Mouse (Mus musculus): Measurements from ENCODE around the gene Wipi1. TPM values are rescaled to one million over a fixed set of nuclear protein-coding genes. Genes with fewer than 3 reads are reported as not detected.

The Wipi1 gene
- polyA plus RNA-seq, 1 experiment from 2014 or later: 16.3 TPM

- peak overlapping the region; percentile 83 for H3K4me2 ChIP-seq (ENCODE audit: low read depth, low read length)
These were observed 39.2 kb upstream of the Wipi1 start for GRCm38 (mm10) chr11:109650788-109651565.

GRCm38 (mm10) chr11:109649975-109650701, 38.4 kb upstream of the Wipi1 start:
- H3K4me1 ChIP-seq (ENCODE audit: control insufficient read depth, insufficient read depth, low read length): no peaks in the 10 kb centered on the region
- no peaks in the 10 kb centered on the region for H3K9me3 ChIP-seq (replicated peaks; ENCODE audit: control insufficient read depth, low read length)
- no peaks in the 10 kb centered on the region for H3K27me3 ChIP-seq (ENCODE audit: control insufficient read depth, insufficient read depth, low read length)
- ATAC-seq (replicated peaks; ENCODE audit: insufficient number of reproducible peaks, low FRiP score, low TSS enrichment, low read depth): peak; percentile 80
- peak overlapping the region; percentile 83 for H3K4me2 ChIP-seq (ENCODE audit: low read depth, low read length)
- 2% methylated on average over 31 of the region's 31 CpGs for WGBS
- peak overlapping the region; percentile 91 for H3K4me3 ChIP-seq (ENCODE audit: low read depth, low read length)
- peak; percentile 71 for DNase-seq (ENCODE audit: low spot score)
- peak overlapping the region; percentile 90; the same call in 1 of the 2 replicates for H3K27ac ChIP-seq (replicated peaks; ENCODE audit: low read depth, low read length)
- H3K36me3 ChIP-seq (replicated peaks; ENCODE audit: control insufficient read depth, insufficient read depth, low read depth, low read length): no peaks in the 10 kb centered on the region
- H3K9ac ChIP-seq (replicated peaks; ENCODE audit: low read length): peak overlapping the region; percentile 58

More at GRCm38 (mm10) chr11:109650788-109651565, 39.2 kb upstream of the Wipi1 start:
- DNase-seq (ENCODE audit: low spot score) (peak; percentile 97), ATAC-seq (replicated peaks; ENCODE audit: insufficient number of reproducible peaks, low FRiP score, low TSS enrichment, low read depth) (peak; percentile 93)
- no peaks in the 10 kb centered on the region for H3K4me1 ChIP-seq (ENCODE audit: control insufficient read depth, insufficient read depth, low read length)
- H3K27me3 ChIP-seq (ENCODE audit: control insufficient read depth, insufficient read depth, low read length): no peaks in the 10 kb centered on the region
- H3K4me3 ChIP-seq (ENCODE audit: low read depth, low read length): peak overlapping the region; percentile 91
- no peaks in the 10 kb centered on the region for H3K36me3 ChIP-seq (replicated peaks; ENCODE audit: control insufficient read depth, insufficient read depth, low read depth, low read length)
- H3K9me3 ChIP-seq (replicated peaks; ENCODE audit: control insufficient read depth, low read length): no peaks in the 10 kb centered on the region
- H3K27ac ChIP-seq (replicated peaks; ENCODE audit: low read depth, low read length): peak overlapping the region; percentile 90
- peak overlapping the region; percentile 96 for H3K9ac ChIP-seq (replicated peaks; ENCODE audit: low read length)
- under 1% methylated on average over 84 of the region's 90 CpGs for WGBS

GRCm38 (mm10) chr11:109649206-109649605, 37.4 kb upstream of the Wipi1 start, which contains the start of gene Prkar1a:
Gene Prkar1a, plus strand, starts transcription at chr11:109649405.
- no peak for ATAC-seq (replicated peaks; ENCODE audit: insufficient number of reproducible peaks, low FRiP score, low TSS enrichment, low read depth)
- WGBS: 34% methylated on average over 8 of the region's 8 CpGs
- peak within 1 kb of the TSS; percentile 58 for H3K9ac ChIP-seq (replicated peaks; ENCODE audit: low read length)
- DNase-seq (ENCODE audit: low spot score): no peak
- no peaks in the 10 kb centered on the region for H3K27me3 ChIP-seq (ENCODE audit: control insufficient read depth, insufficient read depth, low read length)
- H3K4me2 ChIP-seq (ENCODE audit: low read depth, low read length): peak within 1 kb of the TSS; percentile 83
- no peaks in the 10 kb centered on the region for H3K9me3 ChIP-seq (replicated peaks; ENCODE audit: control insufficient read depth, low read length)
- H3K36me3 ChIP-seq (replicated peaks; ENCODE audit: control insufficient read depth, insufficient read depth, low read depth, low read length): no peaks in the 10 kb centered on the region
- H3K4me3 ChIP-seq (ENCODE audit: low read depth, low read length): peak within 1 kb of the TSS; percentile 91
- no peaks in the 10 kb centered on the region for H3K4me1 ChIP-seq (ENCODE audit: control insufficient read depth, insufficient read depth, low read length)
- H3K27ac ChIP-seq (replicated peaks; ENCODE audit: low read depth, low read length): peak within 1 kb of the TSS; percentile 90; the same call in 1 of the 2 replicates

GRCm38 (mm10) chr11:109648510-109648909, 36.7 kb upstream of the Wipi1 start:
- DNase-seq (ENCODE audit: low spot score) (no peak), ATAC-seq (replicated peaks; ENCODE audit: insufficient number of reproducible peaks, low FRiP score, low TSS enrichment, low read depth) (no peak)
- H3K4me2 ChIP-seq (ENCODE audit: low read depth, low read length): no peak overlapping the region
- no peak overlapping the region for H3K4me3 ChIP-seq (ENCODE audit: low read depth, low read length)
- no peaks in the 10 kb centered on the region for H3K36me3 ChIP-seq (replicated peaks; ENCODE audit: control insufficient read depth, insufficient read depth, low read depth, low read length)
- no peaks in the 10 kb centered on the region for H3K4me1 ChIP-seq (ENCODE audit: control insufficient read depth, insufficient read depth, low read length)
- no peak overlapping the region for H3K27ac ChIP-seq (replicated peaks; ENCODE audit: low read depth, low read length)
- H3K27me3 ChIP-seq (ENCODE audit: control insufficient read depth, insufficient read depth, low read length): no peaks in the 10 kb centered on the region
- H3K9me3 ChIP-seq (replicated peaks; ENCODE audit: control insufficient read depth, low read length): no peaks in the 10 kb centered on the region
- no peak overlapping the region for H3K9ac ChIP-seq (replicated peaks; ENCODE audit: low read length)
- 42% methylated on average over 7 of the region's 7 CpGs for WGBS

GRCm38 (mm10) chr11:109641498-109642222, 29.9 kb upstream of the Wipi1 start:
- no peak overlapping the region for H3K27ac ChIP-seq (replicated peaks; ENCODE audit: low read depth, low read length)
- no peaks in the 10 kb centered on the region for H3K9me3 ChIP-seq (replicated peaks; ENCODE audit: control insufficient read depth, low read length)
- 84% methylated on average over 5 of the region's 5 CpGs for WGBS
- DNase-seq (ENCODE audit: low spot score): no peak
- no peak overlapping the region for H3K4me3 ChIP-seq (ENCODE audit: low read depth, low read length)
- no peaks in the 10 kb centered on the region for H3K27me3 ChIP-seq (ENCODE audit: control insufficient read depth, insufficient read depth, low read length)
- H3K4me1 ChIP-seq (ENCODE audit: control insufficient read depth, insufficient read depth, low read length): no peaks in the 10 kb centered on the region
- no peaks in the 10 kb centered on the region for H3K36me3 ChIP-seq (replicated peaks; ENCODE audit: control insufficient read depth, insufficient read depth, low read depth, low read length)
- H3K9ac ChIP-seq (replicated peaks; ENCODE audit: low read length): no peak overlapping the region
- no peak for ATAC-seq (replicated peaks; ENCODE audit: insufficient number of reproducible peaks, low FRiP score, low TSS enrichment, low read depth)
- H3K4me2 ChIP-seq (ENCODE audit: low read depth, low read length): no peak overlapping the region

GRCm38 (mm10) chr11:109635871-109636395, 24.2 kb upstream of the Wipi1 start:
- H3K9me3 ChIP-seq (replicated peaks; ENCODE audit: control insufficient read depth, low read length): no peaks in the 10 kb centered on the region
- no peaks in the 10 kb centered on the region for H3K4me1 ChIP-seq (ENCODE audit: control insufficient read depth, insufficient read depth, low read length)
- H3K27ac ChIP-seq (replicated peaks; ENCODE audit: low read depth, low read length): no peak overlapping the region
- H3K4me3 ChIP-seq (ENCODE audit: low read depth, low read length): no peak overlapping the region
- no peak overlapping the region for H3K4me2 ChIP-seq (ENCODE audit: low read depth, low read length)
- 79% methylated on average over 6 of the region's 6 CpGs for WGBS
- no peaks in the 10 kb centered on the region for H3K27me3 ChIP-seq (ENCODE audit: control insufficient read depth, insufficient read depth, low read length)
- H3K36me3 ChIP-seq (replicated peaks; ENCODE audit: control insufficient read depth, insufficient read depth, low read depth, low read length): no peaks in the 10 kb centered on the region
- H3K9ac ChIP-seq (replicated peaks; ENCODE audit: low read length): no peak overlapping the region
- DNase-seq (ENCODE audit: low spot score) (no peak), ATAC-seq (replicated peaks; ENCODE audit: insufficient number of reproducible peaks, low FRiP score, low TSS enrichment, low read depth) (no peak)

- ATAC-seq (replicated peaks; ENCODE audit: insufficient number of reproducible peaks, low FRiP score, low TSS enrichment, low read depth): no peak
- WGBS: 60% methylated on average over 9 of the region's 9 CpGs
- no peak overlapping the region for H3K27ac ChIP-seq (replicated peaks; ENCODE audit: low read depth, low read length)
These were observed 23.2 kb upstream of the Wipi1 start for GRCm38 (mm10) chr11:109634928-109635327.

More at GRCm38 (mm10) chr11:109634928-109635327, 23.2 kb upstream of the Wipi1 start:
- Histone ChIP-seq H3K4me1 (ENCODE audit: control insufficient read depth, insufficient read depth, low read length) (no peaks in the 10 kb centered on the region), H3K4me2 (ENCODE audit: low read depth, low read length) (no peak overlapping the region), H3K9ac (replicated peaks; ENCODE audit: low read length) (no peak overlapping the region), H3K36me3 (replicated peaks; ENCODE audit: control insufficient read depth, insufficient read depth, low read depth, low read length) (no peaks in the 10 kb centered on the region), H3K4me3 (ENCODE audit: low read depth, low read length) (no peak overlapping the region), H3K9me3 (replicated peaks; ENCODE audit: control insufficient read depth, low read length) (no peaks in the 10 kb centered on the region), H3K27me3 (ENCODE audit: control insufficient read depth, insufficient read depth, low read length) (no peaks in the 10 kb centered on the region)
- no peak for DNase-seq (ENCODE audit: low spot score)

All from embryonic facial prominence, embryonic 11.5 days (tissue).